Mouse (Mus musculus): ENCODE measurements around the gene Pln. TPM values are rescaled to one million over a fixed set of nuclear protein-coding genes. Genes with fewer than 3 reads are reported as not detected.

Pln gene
- total RNA-seq, 1 experiment from 2014 or later: 0.27 TPM

GRCm38 (mm10) chr10:53364311-53364710 is 26.8 kb downstream of the Pln start:
- DNase-seq: no peak

GRCm38 (mm10) chr10:53367265-53367664 is 29.8 kb downstream of the Pln start:
- DNase-seq: no peak

DNA sequence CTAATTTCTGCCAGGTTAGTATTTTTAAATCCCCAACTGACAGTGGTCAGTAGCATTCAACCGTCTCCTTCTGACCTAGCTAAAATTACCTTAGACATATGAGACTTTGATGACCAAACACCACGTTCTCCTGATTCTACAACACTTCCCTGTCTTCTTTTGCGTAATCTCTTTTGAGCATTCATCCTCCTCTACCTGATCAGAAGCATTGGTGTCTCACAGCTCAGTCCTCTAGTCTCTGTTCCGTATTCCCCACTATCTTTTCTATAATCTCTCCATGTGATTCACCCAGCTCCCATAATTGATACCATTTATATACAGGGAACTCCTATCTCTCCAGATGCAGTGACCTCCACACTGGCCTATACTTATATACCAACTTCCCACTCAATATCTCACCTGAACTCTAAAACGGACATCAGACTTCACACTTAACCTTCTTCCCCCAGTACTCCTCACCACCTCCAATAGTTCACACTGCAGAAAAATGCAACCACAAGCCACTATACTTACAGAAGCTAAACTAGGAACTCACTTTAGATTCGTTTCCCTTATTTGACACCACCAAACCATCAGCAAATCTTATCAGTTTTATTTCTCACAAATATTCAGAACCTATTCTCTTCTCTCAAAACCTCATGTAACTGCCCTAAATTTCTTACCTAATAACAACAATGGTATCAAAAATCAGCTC is 36.6 kb downstream of the Pln start:
- no peak for DNase-seq

GRCm38 (mm10) chr10:53377096-53377495 is 39.6 kb downstream of the Pln start:
- no peak for DNase-seq

DNA sequence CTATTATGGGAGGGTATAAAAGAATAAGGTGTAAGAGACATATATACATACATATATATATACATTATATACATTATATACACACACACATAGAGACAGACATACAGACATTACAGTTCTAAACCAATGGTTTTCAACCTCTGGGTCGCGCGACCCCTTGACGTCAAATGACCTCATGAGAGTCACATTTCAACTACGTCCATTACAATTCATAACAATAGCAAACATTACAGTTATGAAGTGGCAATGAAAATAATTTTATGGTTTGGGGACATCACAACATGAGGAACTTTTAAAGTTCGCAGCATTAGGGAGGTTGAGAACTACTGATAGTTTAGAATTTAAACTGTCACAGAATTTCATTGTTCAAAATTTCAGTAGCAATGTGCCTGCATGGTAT is 40.8 kb downstream of the Pln start:
- no peak for DNase-seq

DNA sequence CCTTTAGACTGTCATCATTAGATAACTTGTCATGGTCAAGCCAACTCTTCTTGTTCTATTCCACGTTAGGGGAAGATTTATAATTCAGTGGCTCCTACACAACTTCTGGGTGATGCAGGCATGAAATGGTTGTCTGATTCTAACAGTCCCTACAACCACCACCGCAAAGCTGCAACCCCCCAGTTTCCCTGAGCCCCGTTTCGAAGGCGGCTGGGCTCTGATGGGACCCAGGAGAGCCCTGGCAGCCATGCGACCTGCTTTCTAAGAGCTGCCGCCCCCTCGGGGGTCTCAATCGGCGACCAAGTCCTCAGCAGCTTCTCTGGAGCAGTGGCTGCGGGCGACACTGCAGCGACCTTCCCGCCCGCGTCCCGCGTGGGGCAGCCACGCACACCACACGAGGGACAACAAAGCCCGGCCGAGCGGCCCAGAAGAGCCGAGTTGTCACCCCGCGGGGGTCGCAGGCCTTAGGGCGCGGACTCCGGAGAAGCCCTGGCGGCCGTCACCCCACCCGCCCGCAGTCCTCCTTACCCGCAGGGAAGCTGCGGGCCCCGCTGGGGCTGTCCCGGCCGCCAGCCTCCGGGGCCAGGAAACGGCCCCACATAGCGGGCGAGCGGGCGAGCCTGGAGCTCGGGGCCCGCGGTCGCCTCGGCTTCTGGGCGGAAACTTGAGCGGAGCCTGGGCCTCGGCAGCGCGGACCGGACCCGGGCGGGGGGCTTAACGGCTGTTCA is 41.7 kb downstream of the Pln start:
- DNase-seq: no peak

DNA sequence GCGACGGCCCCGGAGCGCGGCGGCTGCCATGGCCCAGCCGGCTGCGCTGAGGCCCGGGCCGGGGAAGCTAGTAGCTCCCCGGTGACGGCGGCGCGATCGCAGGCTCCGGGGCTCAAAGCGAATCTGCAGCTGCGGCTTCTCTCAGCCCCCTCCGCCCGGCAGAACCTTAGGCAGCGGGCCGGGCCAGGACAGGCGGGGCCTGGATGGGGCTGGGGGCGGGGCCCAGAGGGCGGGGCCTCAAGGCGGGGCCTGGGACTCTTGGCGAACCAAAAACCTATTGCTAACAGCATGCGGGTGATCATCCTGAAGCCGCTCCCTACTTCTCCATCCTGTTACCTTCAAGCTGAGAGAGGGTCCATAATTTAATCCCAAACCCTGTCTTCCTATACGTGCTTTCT is 42.2 kb downstream of the Pln start, which contains the start of gene Cep85l:
Cep85l (minus strand) TSS at position 239 of the 398 bp plus-strand sequence.
- DNase-seq: peak; percentile 93

- DNase-seq: no peak
These were observed 45.4 kb downstream of the Pln start for GRCm38 (mm10) chr10:53382696-53383365.

DNA sequence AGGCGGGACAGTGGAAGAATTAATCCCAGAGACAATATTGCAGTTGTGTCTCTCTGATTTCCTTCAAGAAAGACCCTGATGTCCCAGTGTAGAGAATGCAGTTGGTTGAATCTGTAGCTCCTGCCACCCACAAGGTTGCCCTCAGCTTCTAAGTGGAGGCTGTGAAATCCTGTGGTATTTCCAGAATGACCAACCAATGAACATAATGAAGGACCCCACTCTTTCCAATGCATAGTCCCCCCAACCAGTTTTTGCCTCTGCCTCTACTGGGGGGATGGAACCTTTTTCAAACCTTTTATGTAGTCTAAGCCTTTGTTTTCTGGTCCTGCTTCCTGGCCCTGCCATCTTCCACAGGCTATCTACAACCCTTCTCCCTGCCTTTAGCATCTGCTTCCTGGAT is 47.4 kb downstream of the Pln start:
- DNase-seq: no peak

DNA sequence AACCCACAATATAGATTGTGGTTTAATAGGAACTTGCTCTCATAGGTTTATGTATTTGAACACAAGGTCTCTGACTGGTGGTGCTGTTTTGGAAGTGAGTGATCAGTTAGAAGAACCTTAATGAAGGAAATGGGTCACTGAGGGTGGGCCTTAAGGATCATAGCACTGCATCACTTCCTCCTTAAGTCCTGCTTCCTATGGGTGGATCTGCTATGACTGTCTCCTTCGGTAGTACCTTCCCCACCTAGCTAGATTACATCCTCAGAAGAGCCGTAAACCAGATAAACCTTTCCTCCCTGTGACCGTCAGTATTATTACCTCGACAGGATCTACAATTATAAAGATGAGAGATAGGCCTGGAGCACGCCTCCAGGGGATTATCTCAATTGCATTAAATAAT is 48.0 kb downstream of the Pln start:
- DNase-seq: no peak

DNA sequence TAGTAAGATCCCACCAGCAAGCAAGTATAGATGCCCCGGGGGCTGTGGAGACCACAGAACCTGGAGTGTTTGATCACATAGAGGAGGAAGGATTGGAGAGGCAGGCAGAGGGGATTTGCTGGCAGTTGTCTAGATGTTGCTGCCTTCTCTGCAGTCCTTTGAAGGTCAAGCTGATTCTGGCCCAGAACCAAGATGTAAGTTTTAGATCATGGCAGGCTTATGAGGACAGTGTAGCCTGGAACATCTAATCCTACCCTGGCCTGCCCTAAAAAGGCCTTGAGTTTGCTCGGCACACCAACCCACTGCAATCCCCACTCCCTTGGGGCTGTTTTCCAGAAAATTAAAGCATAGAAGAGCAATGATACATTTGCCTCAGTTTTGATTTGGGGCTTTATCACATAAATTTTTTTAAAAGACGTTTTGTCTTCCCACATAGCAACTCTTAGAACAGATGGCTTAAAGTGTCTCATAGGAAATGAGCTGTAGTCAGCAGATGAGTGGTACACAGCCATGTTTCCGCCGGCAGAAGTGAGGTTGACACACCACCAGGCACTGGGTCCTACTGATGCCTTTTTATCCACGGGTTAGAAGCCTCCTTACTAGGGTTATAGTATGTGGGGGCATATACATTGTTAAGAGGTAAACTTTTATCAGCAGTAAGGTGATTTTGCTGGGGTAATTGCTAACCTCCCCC is 50.9 kb downstream of the Pln start:
- no peak for DNase-seq

DNA sequence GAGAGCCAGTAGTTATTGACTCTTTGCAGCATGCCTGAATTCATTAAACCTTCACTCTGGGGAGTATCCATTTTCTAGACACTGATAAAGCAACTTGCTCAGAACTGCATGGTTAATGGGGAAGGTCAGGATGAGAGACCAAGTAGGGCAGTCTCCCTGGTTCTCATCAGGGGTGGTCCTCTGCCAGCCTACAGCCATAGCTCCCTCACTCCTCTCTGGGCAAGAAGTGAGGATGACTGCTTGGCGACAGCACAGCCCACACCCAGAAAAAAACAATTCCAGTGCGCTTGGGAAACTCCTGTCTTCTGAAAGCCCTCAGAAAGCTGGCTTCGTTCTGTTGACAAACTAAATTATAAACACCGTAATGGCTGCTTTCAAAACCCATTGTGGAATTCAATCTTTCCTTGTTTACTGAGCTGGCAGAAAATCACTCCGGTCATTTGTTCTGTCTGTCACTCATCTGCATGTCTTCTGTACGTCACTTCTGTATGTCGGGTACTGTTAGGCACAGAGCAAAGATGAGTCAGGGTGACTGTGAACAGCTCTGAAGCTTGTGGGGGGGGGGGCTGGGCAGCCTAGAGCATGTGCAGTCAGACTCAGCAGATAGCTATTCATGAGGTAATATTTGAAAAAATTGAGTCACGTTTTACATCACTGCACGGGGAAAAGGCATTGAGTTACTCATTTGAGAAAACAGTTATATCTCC is 57.6 kb downstream of the Pln start:
- no peak for DNase-seq

Other genes starting within 250 kb of the Pln start
- gene Cep85l, start 42.3 kb downstream of the Pln start, total RNA-seq (2021): 12.5 and 13.8 TPM in 2 replicates

Data from adrenal gland, postnatal 25 days (tissue).